Mouse (Mus musculus) left cerebral cortex, postnatal 25 days (tissue): ENCODE measurements around the gene Slc39a11. TPM values are rescaled to one million over a fixed set of nuclear protein-coding genes. Genes with fewer than 3 reads are reported as not detected.
"Not testable (repeated sequence)": the region's sequence is repeated elsewhere in the genome, so short reads cannot be mapped to it uniquely, and the experiment has no call there.

ENCODE experiments used
- DNase-seq, 2 experiments: peaks; one replicate each; pipeline ENCODE4 v3.0.0; 2022; ENCODE audit warnings: low spot score in 2 of 2, mixed read lengths in 1 of 2
- intact Hi-C: fragments of 180-260 bp; cut with DNase I; formaldehyde crosslinking; loops from one replicate; pipeline ENCODE4 v1.15.1; 2025
- total RNA-seq, 2 experiments: library from RNA; stranded (reverse); gene quantifications; 2 replicates each; pipeline ENCODE4 v1.2.3; 2021

Gene Slc39a11
- total RNA-seq, 2 experiments from 2014 or later = 11.4 to 13.9 TPM

DNA sequence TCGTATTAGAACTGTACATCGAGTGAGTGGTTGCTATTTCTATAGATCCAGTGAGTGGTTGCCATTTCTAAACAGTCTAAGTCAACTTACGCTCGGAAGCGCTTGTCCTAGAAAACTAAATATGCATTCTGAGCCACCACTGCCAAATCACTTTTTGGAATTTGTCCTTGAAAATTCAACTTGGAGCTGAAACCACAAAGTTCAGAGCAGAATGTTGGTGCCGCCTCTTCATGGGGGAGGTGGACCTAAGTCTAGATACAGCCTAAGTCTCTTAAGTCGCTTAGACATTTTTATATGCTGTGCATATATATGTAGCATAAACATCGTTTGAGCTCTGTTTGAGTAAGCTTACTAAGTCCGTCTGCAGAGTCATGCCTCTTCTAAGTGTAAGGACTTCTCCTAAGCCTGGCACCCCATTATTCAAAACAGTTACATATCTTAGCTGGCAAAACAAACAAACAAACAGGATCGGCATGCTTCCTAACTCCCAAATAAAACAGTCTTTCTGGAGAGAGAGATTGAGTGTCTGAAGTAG, 38.7 kb downstream of the Slc39a11 start:
- intact Hi-C loops = loop anchor here (2.0 to 5.0 kb wide), 5 partner anchors 46 to 434 kb away; no protein-coding TSS in a partner anchor
- peak in 1 of 2 experiments; percentile 86 for DNase-seq

DNA sequence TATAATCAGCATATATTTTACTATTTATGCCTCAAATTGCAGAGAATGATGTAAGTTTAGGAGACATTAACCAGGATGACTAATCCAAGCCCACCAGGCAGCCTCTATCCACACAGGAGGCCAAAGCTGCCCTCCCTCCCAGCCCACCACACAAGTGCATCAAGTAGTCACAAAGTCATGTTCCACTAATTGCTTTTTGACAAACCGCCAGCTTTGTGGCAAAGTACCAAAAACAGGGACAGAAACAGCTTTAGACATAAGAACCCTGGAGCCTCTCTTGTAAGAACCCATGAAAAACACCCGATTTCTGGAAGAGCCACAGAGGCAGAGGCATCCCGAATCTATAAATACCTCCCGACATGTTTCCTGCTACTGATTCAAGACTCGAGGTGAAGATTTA, 39.6 kb downstream of the Slc39a11 start:
- no peak for DNase-seq
- intact Hi-C loops = loop anchor here (2.0 to 5.0 kb wide), 5 partner anchors 45 to 433 kb away; no protein-coding TSS in a partner anchor

- DNase-seq = no peak
- intact Hi-C loops = no loop called here
Observed at GRCm38 (mm10) chr11:113609581-113609980, 40.3 kb downstream of the Slc39a11 start.

DNA sequence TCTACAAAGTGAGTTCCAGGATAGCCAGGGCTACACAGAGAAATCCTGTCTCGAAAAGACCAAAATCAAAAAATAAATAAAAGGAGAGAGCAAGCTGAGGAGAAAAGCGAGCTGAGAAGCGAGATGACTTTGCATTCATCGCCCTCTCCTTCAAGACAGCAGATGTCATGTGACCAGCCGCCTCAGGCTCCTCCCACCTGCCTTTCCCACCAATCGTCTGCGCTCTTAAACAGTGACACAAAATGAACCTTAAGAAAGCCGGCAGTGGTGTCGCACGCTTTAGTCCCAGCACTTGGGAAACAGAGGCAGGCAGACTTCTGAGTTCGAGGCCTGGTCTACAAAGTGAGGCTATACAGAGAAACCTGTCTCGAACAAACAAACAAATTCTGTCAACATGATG, 42.3 kb downstream of the Slc39a11 start:
- no peak for DNase-seq
- intact Hi-C loops = no loop called here

DNA sequence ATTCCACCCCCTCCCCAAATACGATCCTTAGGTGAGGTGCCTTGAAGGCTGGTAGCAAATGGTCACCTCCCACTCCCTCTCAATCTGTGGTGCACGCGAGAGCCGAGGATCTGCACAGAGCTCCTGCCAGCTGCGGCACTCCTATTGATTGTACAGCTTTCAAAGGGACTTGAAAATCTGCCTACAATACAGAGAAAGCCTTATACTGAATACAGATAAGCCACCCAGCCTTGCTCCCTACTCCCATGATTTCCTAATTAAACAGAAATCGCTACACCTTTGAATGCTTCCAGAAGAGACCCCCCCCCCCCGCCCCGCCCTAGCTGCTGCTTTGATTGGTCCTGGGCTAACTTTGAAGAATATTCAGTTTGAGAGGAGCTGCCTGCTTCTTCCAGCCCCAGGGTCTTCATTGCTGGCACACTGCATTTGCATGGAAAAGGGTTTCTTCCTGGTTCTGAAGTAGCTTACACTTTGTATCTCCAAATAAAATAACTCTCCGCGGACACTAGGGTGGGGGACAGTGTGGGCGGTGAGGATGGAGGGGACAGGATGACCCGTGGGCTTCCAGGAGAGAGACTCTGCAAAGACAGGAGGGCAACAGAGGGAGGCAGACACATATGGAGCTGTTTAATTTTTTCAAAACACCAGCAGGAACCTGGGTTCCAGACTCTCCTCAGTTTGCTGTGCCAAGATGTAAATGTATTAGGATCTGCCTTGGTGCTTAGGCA, 48.1 kb downstream of the Slc39a11 start:
- intact Hi-C loops = no loop called here
- no peak for DNase-seq

DNA sequence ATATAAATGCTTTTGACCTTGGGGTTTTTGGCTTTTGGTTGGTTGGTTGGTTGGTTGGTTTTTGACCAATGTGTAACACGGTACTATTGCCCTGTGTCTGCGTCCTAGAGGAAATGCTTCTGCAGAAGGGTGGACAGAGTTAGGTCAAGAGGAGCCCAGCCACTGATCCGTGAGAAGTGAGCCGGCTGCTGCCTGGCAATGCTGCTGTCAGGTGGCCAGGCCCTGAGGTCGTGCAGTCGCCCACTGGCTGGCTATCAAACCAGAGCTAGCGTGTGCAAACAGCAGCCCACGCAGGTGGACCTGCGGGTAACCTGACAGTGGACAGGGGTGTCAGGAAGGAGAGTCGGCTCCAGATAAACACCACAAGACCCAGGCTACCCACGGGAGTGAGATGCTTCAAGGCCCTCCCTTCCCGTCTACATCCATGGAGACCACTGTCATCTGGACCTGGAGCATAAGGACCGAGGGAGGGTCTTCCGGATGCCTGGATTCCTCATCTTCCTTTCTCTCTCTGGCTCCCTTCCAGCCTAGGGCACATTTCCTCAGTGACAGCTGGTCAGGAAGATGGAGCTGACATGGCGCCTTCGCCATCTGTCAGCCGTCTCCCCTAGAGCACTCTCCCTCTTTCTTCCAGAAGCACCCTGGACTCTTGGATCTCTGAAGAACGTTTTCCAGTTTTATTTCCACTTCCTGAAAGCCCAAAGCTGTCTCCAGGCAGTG, 49.2 kb downstream of the Slc39a11 start:
- intact Hi-C loops = no loop called here
- DNase-seq = no peak

DNA sequence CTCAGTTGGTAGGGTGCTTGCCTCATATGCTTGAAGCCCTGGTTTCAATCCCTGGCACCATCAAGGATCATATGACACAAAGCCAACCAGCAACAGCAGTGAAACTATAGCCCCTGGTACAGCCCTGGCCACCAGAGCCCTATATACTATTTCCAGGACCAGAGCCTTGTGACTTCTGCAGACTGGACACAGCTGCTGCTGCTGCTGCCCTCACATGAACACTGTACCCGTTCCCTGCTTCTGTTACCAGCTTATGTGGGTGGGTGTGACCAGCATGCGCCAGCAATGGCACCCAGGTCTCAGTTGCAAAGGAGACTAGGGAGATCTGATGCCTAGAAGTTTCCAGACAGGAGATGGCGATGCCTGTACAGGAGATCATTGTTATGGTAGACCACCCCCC, 52.2 kb downstream of the Slc39a11 start:
- no peak for DNase-seq
- intact Hi-C loops = no loop called here

DNA sequence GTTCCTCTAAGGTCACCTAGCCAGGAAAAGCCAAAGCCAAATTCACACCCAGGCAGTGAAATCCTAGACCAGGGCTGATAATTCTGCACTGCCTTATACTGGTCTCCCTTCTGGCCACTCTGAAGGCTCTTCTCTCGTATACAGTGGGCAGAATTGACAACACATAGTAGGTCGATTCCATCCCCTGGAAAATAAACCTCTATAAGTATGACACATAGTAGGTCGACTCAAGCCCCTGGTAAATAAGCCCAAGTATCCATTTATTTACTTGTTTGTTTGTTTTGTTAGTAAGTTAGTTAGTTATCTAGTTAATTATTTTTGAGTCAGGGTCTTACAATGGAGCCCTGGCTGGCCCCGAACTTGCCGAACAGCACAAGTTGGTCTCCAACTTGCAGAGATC, 54.7 kb downstream of the Slc39a11 start:
- DNase-seq = no peak
- intact Hi-C loops = no loop called here

DNA sequence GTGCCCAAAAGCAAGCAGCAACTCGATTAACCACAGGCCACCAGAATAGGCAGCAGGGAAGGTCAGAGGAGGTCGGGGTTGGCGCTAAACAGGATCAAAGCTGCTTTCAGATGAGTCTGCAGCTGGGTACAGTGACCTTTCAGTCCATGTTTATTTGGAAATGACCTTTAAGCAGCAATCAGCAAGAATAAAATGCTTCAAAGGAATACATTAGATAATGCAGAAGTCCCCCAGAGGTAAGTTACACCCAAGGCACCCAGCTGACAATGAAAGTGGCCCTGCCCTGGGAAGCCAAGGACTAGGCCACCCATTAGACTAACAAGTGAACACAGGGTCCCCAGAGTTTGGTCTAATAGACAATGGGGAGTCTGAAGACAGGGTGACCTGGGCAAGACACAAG, 60.9 kb downstream of the Slc39a11 start:
- intact Hi-C loops = no loop called here

DNA sequence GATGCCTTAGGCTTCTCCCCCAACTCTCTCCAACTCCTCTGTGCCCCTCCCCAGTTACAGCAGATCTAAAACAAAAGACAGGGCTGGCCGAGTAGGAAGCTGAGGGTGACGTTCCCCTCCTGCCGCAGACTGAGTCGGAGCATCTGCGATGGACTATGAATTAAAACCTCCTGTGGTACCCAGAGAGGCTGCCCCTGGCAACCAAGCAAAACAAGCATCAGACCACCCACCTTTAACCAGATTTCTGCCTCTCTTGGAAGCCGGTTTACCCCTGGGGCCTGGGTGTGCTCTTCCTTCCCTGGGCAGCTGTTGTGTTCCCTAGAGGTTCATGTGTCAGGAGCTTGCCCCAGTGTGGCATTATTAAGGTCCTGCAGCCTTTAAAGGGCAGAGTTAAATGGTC, 63.5 kb downstream of the Slc39a11 start:
- no peak for DNase-seq
- intact Hi-C loops = no loop called here

More for the DNA sequence above, 60.9 kb downstream of the Slc39a11 start:
- DNase-seq = no peak

DNA sequence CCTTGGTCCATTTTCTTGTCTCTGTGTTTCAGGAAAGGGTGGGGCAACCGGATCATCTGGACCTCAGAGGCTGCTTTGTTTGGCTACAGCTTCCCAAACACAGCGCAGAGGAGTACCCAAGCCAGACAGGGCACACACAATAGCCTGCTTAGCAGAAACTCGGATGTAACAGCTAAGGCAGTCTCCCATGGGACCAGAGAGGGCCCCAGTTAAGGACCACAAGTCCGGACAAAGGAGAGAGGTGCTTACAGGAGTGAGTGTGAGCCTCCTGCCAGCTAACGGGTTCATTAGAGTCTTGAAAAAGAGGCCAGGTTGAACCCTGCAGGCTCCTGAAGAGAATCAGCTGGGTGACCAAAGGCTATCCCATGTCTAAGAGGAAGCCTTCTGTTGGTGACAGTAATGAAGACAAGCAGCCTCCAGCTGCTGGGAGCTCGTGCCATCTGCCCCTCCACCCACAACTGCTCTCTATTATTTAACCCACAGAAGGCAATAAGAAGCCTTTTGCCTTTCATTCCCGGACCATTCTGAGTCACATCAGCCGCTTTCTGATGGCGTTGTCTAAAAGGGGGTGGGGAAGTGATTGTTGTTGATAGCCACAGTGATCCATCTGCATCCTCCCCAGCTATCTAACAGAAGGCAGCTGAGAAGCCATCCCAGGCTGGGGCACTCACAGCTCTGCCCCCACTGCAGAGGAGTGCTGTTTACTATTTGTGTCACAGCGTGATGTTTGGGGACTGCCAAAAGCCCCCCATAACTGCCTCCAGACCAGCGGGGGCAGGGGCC, 65.8 kb downstream of the Slc39a11 start:
- DNase-seq = no peak
- intact Hi-C loops = no loop called here

DNA sequence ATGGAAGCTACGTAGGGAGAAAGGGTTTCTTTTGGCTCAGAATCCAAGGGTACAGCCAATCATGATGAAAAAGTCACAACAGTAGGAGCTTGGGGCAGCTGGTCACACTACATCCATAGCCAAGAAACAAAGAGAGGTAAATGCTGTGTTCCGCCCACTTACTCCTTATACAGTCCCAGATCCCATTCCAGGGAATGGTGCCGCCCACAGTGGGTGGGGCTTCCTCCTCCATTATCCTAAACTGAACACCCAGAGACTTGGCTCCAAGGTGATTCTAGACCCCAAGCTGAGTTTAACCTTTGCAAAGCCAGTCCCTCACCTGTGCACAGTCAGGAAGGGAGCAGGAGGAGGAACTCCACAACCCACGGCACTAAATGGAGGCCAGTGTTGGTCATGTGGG, 72.7 kb downstream of the Slc39a11 start:
- intact Hi-C loops = no loop called here
- DNase-seq = no peak

DNA sequence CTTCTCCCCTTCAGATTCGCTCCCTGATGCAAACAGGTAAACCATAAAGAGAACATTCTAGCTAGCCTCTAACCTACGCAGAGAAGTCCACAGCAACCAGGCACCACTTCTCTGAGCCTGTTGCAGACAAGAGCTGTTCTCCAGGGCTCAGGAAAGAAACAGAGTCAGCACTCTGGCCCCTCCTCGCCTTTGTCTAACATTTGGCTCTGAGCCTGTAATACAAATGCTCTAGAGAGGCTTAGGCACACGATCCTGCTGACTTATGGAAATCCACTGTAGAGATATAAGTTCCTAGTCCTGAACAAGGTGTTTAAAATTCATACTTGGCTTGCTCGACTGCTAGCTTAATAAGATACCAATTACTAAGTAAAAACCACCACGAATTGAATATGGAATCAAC, 77.2 kb downstream of the Slc39a11 start:
- intact Hi-C loops = no loop called here
- DNase-seq = no peak

GRCm38 (mm10) chr11:113571616-113572015, 78.3 kb downstream of the Slc39a11 start:
- intact Hi-C loops = no loop called here
- DNase-seq = no peak

DNA sequence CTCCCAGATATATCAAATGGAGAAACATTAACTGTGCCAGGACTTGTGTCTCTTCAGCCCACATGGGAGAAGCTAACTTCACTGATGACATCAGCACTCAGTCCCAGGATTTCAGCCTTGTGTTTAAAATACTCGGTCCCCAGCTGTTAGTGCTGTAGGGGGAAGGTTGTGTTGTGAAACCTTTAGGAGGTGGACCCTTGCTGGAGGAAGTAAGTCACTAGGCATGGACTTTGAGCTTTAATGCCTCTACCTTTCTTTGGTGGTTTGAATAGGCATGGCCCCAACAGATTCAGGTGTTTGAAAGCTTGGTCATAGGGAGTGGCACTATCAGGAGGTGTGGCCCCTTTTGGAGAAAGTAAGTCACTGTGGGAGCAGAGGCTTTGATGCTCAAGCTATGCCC, 80.9 kb downstream of the Slc39a11 start:
- intact Hi-C loops = loop anchor here (5.0 kb wide), 1 partner anchor 132 kb away; no protein-coding TSS in a partner anchor
- no peak for DNase-seq

GRCm38 (mm10) chr11:113567926-113568325, 82.0 kb downstream of the Slc39a11 start:
- intact Hi-C loops = loop anchor here (5.0 kb wide), 1 partner anchor 131 kb away; no protein-coding TSS in a partner anchor
- DNase-seq = not testable (repeated sequence)

- intact Hi-C loops = loop anchor here (2.0 to 5.0 kb wide), 2 partner anchors 46 to 128 kb away; no protein-coding TSS in a partner anchor
- peak; percentile 72 to 79 for DNase-seq
Observed at GRCm38 (mm10) chr11:113565006-113565995, 84.6 kb downstream of the Slc39a11 start.

DNA sequence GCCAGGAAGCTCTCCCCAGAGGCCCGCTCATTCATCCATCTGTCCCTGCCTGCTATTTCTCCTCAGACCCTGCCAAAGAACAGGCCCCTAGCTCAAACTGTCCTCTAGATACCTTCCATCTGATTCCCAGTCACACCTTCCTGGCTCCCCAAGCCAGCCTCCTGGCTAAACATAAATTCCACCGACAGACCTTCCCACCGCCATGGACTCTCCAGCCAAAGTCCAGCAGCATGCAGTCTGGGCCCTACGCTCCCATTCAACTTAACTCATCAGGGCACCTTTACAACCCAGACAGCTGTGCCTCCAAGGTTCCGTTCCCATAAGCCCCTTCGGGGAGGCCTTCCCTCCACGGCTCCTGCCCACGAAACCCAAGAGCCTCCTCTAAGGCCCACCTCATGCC, 87.6 kb downstream of the Slc39a11 start:
- no peak for DNase-seq
- intact Hi-C loops = no loop called here

DNA sequence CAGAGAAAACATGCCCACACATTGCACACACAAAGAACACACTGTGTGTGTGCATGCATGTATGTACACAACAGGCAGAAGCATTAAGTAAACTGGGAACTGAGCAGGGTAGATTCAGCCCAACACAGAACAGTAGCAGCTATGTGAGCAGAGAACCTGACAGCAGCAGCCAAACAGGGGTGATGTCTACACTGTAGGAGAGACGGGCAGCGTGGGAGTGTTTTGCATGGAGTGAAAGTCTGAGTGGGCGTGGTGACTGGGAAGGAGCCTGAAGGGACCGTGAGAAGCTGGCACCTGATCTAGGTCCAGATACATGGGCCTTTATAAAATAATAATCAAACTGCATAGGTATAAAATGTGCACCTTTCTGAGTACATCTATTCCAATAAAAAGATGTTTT, 89.7 kb downstream of the Slc39a11 start:
- intact Hi-C loops = no loop called here

More for the DNA sequence above, 89.7 kb downstream of the Slc39a11 start:
- peak; percentile 52 to 76 for DNase-seq
